Mouse (Mus musculus) embryonic facial prominence, embryonic 11.5 days (tissue): ENCODE results near the gene Pank4. TPM values are rescaled to one million over a fixed set of nuclear protein-coding genes. Genes with fewer than 3 reads are reported as not detected.
A peak's percentile ranks its signal among the peaks of the same experiment; 100 is the strongest.

ENCODE experiments used
- ATAC-seq: fragments of 200-750 bp; cut with Nextera tagmentation; replicated peaks from 2 replicates; pipeline ENCODE4 v1.8.0; 2017; ENCODE audit warnings: low read depth; ENCODE audit not compliant: insufficient number of reproducible peaks, low FRiP score, low TSS enrichment
- DNase-seq: peaks from one replicate; pipeline ENCODE4 v3.0.0-alpha.2; 2015; ENCODE audit warnings: low spot score
- H3K27ac ChIP-seq: fragments of 300-500 bp; sonication (generic); replicated peaks from 2 replicates; pipeline ENCODE4 v1.5.1; 2014; ENCODE audit warnings: mild to moderate bottlenecking, low read depth, low read length, control low read depth
- H3K27me3 ChIP-seq: fragments of 300-500 bp; sonication (generic); 2 replicates; pipeline ENCODE4 v1.6.1; 2014; ENCODE audit warnings: mild to moderate bottlenecking, low read length, moderate library complexity, mixed read lengths; ENCODE audit not compliant: control insufficient read depth, insufficient read depth
- H3K36me3 ChIP-seq: fragments of 300-500 bp; sonication (generic); replicated peaks from 2 replicates; pipeline ENCODE4 v1.6.1; 2014; ENCODE audit warnings: low read depth, mild to moderate bottlenecking, low read length, moderate library complexity, mixed read lengths; ENCODE audit not compliant: control insufficient read depth, insufficient read depth
- H3K4me1 ChIP-seq: fragments of 300-500 bp; sonication (generic); 2 replicates; pipeline ENCODE4 v1.6.1; 2014; ENCODE audit warnings: low read length, mixed read lengths; ENCODE audit not compliant: control insufficient read depth, insufficient read depth
- H3K4me2 ChIP-seq: fragments of 300-500 bp; sonication (generic); 2 replicates; pipeline ENCODE4 v1.6.1; 2014; ENCODE audit warnings: low read depth, mild to moderate bottlenecking, control low read depth, low read length, moderate library complexity
- H3K4me3 ChIP-seq: fragments of 300-500 bp; sonication (generic); 2 replicates; pipeline ENCODE4 v1.5.1; 2014; ENCODE audit warnings: low read depth, low read length, control low read depth
- H3K9ac ChIP-seq: fragments of 300-500 bp; sonication (generic); replicated peaks from 2 replicates; pipeline ENCODE4 v1.6.1; 2014; ENCODE audit warnings: mild to moderate bottlenecking, control low read depth, low read length
- H3K9me3 ChIP-seq: fragments of 300-500 bp; sonication (generic); replicated peaks from 2 replicates; pipeline ENCODE4 v1.6.1; 2016; ENCODE audit warnings: mild to moderate bottlenecking, low read length, inconsistent platforms, mixed read lengths; ENCODE audit not compliant: control insufficient read depth
- WGBS: fragments of 180-500 bp; shearing (Covaris S2); extraction: QIAGEN DNeasy Blood & Tissue Kit; methylation state at CpG from one replicate; pipeline ENCODE4 v1.1.7; 2014; 5-methylcytosine and 5-hydroxymethylcytosine counted together
- polyA plus RNA-seq: library from polyadenylated mRNA; unstranded; fragments of >200 nt; fragmentation: Nextera tagmentation; extraction: Ambion mirVana; gene quantifications from 2 replicates; pipeline ENCODE4 v1.2.1, GENCODE M21; 2014

The Pank4 gene
- polyA plus RNA-seq, 1 experiment from 2014 or later = 48.8 TPM

DNA sequence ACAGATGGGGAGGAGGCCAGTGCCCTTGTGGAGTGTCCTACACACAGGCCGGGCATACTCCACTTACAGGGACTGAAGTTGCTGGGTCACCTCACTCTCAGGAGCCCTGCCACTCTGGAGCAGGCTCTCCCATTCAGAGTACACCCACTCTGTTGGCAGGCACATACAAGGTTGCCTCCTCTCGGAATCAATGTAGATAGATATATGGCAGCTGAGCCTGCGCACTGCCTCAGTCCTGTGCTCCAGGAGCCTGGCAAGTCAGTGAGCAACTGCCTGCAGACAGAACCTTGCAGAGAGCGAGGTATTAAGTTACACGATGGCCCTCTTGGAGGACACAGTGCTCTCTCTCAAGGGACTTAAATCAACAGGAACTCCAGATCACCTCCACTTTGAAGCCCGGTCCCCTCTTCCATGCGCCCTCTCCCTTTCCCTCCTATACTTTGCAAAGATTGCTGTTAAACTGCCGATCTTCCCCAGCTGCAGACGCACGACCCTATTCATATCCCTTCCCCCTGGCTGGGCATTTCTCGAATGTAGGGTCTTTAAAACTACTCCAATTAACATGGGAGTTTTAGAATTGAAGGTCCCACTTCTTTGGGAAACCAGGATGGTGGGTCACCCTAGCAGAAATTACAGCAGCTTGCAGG, 610 bp upstream of the Pank4 start:
- H3K27ac ChIP-seq = peak overlapping the region; percentile 25; the same call in 1 of the 2 replicates
- peak overlapping the region; percentile 84 for H3K4me3 ChIP-seq
- H3K9me3 ChIP-seq = no peaks in the 10 kb centered on the region
- H3K4me2 ChIP-seq = peak overlapping the region; percentile 51
- ATAC-seq (peak; percentile 1; the same call in 1 of the 2 replicates), DNase-seq (no peak)
- peaks cover 53% of the 10 kb centered on the region for H3K27me3 ChIP-seq
- peak overlapping the region; percentile 69 for H3K9ac ChIP-seq
- peaks cover 34% of the 10 kb centered on the region for H3K4me1 ChIP-seq
- 22% methylated on average over 11 of the region's 11 CpGs for WGBS
- H3K36me3 ChIP-seq = no peaks in the 10 kb centered on the region

DNA sequence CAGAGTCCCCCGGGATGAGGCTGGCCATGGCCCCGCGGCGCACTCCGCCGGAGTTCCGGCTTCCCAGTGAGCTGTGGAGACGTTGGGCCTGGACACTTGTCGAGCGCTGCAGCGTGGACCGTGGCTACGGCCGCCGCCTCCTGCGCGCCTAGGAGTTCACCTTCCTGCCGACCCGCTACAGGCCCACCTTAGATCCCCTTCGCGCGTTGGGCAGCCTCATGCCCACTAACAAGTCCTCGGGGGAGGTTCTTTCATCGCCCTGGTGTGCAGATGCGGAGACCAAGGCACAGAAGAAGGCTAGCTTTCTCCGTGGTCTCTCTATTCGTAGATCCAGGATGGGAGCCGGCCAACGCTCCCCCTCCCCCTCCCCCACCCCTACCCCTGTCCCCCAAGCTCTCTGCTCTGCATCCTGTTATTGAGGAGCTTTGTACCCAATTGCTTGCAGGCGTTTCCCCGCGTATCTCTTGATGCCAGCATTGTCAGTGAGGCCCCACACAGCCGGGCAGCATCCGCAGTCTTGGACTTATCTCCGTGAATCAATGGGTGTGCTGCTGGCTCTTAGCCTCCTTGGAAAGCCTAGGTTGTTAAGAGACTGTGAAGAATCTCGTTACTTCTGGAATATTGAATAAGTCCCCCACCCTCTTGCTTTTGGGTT, 785 bp downstream of the Pank4 start:
- Histone ChIP-seq H3K9me3 (no peaks in the 10 kb centered on the region), H3K4me2 (peak overlapping the region; percentile 60), H3K4me1 (peaks cover 28% of the 10 kb centered on the region), H3K4me3 (peak overlapping the region; percentile 84), H3K27me3 (peaks cover 39% of the 10 kb centered on the region), H3K27ac (peak overlapping the region; percentile 81), H3K9ac (peak overlapping the region; percentile 89), H3K36me3 (peaks cover 3% of the 10 kb centered on the region; the same call in 1 of the 2 replicates)
- ATAC-seq (no peak), DNase-seq (no peak)
- WGBS = 3% methylated on average over 36 of the region's 36 CpGs

DNA sequence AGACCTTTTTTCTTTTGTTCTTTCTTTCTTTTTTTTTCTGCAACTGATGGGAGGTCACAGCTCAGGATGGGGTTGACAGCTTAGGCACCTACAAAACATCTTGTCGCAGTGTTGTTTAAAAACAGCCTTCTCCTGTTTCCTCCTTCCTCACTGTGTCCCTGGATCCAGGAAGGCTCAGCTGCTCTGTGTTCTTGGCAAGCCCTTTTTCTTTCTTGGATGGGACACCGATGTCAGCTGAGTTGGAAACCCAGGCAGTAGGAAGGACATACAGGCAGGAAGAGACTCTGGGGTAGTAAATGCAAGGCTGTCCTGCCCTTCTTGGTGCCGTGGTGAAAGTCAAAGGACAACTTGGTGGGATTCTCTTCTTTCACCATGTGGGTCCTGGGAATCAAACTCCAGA, 1.9 kb downstream of the Pank4 start:
- peaks cover 27% of the 10 kb centered on the region for H3K27me3 ChIP-seq
- ATAC-seq (no peak), DNase-seq (no peak)
- no peak overlapping the region for H3K27ac ChIP-seq
- no peak overlapping the region; the same call in 1 of the 2 replicates for H3K4me2 ChIP-seq
- H3K9me3 ChIP-seq = no peaks in the 10 kb centered on the region
- WGBS = 85% methylated on average over 3 of the region's 3 CpGs
- H3K36me3 ChIP-seq = peaks cover 10% of the 10 kb centered on the region
- H3K4me1 ChIP-seq = peaks cover 20% of the 10 kb centered on the region
- no peak overlapping the region for H3K4me3 ChIP-seq
- H3K9ac ChIP-seq = no peak overlapping the region

DNA sequence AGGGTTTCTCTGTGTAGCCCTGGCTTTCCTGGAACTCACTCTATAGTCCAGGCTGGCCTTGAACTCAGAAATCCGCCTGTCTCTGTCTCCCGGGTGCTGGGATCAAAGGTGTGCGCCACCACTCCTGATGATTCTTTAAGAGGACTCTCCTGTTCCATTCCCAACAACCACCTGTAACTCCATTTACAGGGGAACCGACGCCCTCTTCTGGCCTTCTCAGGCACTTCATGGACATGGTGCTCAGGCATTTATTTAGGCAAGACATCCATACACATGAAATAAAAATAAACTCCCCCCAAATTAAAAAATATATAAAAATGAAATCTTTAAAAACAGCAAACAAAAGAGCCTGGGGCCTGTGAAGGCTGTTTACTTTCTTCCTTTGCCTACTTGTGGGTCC, 3.2 kb downstream of the Pank4 start:
- no peak overlapping the region for H3K27ac ChIP-seq
- peaks cover 18% of the 10 kb centered on the region for H3K36me3 ChIP-seq
- peaks cover 11% of the 10 kb centered on the region for H3K4me1 ChIP-seq
- no peak overlapping the region for H3K4me2 ChIP-seq
- H3K9ac ChIP-seq = no peak overlapping the region
- peaks cover 14% of the 10 kb centered on the region for H3K27me3 ChIP-seq
- ATAC-seq = no peak
- 67% methylated on average over 5 of the region's 5 CpGs for WGBS
- H3K4me3 ChIP-seq = no peak overlapping the region
- DNase-seq = peak; percentile 58
- no peaks in the 10 kb centered on the region for H3K9me3 ChIP-seq

DNA sequence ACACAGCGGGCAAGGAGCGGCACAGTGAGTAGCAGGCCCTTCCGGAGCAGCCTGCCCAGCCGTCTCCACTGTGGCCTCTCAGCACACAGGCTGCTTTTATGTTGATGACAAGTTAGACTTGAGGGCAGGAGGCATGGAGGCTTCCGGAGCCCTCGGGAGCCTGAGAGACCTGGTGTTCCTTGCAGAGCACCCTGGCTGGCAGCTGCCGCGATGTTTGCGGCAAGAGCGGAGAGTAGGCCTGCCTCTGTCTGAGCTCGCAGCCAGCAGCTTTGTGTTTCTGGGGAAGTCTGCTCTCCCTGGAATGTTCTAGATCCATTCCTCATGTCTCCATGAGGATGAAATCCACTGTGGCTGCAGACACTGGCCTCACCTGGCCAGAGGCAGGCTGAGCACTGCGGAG, 8.6 kb downstream of the Pank4 start:
- H3K9me3 ChIP-seq = no peaks in the 10 kb centered on the region
- ATAC-seq (no peak), DNase-seq (no peak)
- 95% methylated on average over 12 of the region's 12 CpGs for WGBS
- H3K9ac ChIP-seq = no peak overlapping the region
- H3K27ac ChIP-seq = no peak overlapping the region
- no peak overlapping the region for H3K4me2 ChIP-seq
- peaks cover 35% of the 10 kb centered on the region for H3K36me3 ChIP-seq
- no peak overlapping the region for H3K4me3 ChIP-seq
- no peaks in the 10 kb centered on the region for H3K4me1 ChIP-seq
- H3K27me3 ChIP-seq = no peaks in the 10 kb centered on the region

DNA sequence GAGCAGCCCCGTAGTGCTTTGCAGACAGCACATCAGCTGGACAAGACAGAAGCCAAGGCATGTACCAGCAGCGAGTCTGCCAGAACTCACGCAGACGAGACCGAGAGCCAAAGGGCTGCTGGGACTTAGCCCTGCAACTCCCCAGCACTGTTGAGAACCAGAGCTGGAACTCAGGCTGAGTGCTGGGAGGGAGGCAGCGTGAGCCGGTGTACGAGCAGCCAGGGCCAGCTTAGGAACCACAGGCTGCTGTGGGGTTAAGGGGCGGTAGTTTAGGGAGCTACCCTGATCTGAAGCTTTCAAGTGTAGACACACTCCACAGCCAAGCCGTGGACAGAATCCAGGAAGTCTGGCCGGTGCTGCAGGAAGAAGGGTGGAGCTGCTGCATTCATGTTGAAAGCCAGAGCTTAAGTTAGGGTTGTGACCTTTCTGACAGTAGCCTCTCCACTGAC, 10.3 kb downstream of the Pank4 start:
- H3K36me3 ChIP-seq = peaks cover 44% of the 10 kb centered on the region
- 90% methylated on average over 11 of the region's 11 CpGs for WGBS

DNA sequence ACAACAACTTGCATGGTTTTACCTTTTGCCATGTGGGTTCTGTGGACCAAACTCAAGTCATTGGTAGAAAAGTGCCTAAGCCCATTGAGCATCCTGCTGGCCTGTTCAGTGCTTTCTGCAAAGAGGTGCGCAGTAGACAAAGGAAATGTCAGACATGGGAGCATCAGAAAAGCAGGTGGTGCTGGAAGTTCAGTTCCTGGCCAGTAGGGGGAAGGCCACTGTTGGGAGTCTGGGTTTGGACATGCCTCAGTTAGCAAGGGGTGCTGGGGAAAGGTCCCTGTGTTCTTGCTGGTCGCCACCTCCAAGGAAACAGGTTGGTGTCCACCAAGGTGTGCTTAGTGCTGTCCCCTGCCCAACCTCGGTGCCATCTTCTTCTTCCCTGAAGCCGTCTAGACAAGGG, 16.2 kb downstream of the Pank4 start:
- ATAC-seq (no peak), DNase-seq (no peak)
- H3K36me3 ChIP-seq = peaks cover 16% of the 10 kb centered on the region
- no peaks in the 10 kb centered on the region for H3K9me3 ChIP-seq
- H3K27ac ChIP-seq = no peak overlapping the region
- no peak overlapping the region for H3K4me2 ChIP-seq
- peaks cover 6% of the 10 kb centered on the region for H3K4me1 ChIP-seq
- WGBS = 81% methylated on average over 4 of the region's 4 CpGs
- H3K27me3 ChIP-seq = peaks cover 3% of the 10 kb centered on the region; the same call in 1 of the 2 replicates
- no peak overlapping the region for H3K4me3 ChIP-seq
- H3K9ac ChIP-seq = no peak overlapping the region

More for the DNA sequence above, 10.3 kb downstream of the Pank4 start:
- H3K9ac ChIP-seq = no peak overlapping the region
- H3K9me3 ChIP-seq = no peaks in the 10 kb centered on the region
- DNase-seq = no peak
- no peaks in the 10 kb centered on the region for H3K4me1 ChIP-seq
- no peak overlapping the region for H3K4me2 ChIP-seq
- no peak overlapping the region for H3K27ac ChIP-seq
- no peaks in the 10 kb centered on the region for H3K27me3 ChIP-seq
- ATAC-seq = no peak
- H3K4me3 ChIP-seq = no peak overlapping the region

DNA sequence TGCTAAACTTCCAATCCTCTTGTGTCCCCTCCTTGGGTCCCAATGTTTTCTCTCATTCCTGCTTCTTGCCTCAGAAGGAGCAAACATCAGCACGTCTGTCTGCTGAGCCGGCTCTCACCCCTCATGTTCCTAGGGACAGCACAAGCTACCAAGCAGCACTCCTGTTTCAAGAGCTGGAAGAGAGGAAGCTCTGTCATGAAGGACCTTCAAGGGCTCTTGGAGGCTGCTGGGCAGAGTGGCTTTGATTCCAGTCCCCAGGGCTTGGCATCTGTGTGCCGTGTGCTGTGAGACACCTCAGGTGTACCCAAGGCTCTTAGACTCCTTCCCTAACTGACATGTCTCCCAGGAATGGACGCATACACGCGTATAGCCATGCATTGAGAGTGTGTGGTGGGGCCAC, 17.2 kb downstream of the Pank4 start:
- no peak for ATAC-seq
- WGBS = 85% methylated on average over 6 of the region's 6 CpGs
- Histone ChIP-seq H3K4me2 (no peak overlapping the region), H3K36me3 (peaks cover 13% of the 10 kb centered on the region), H3K4me3 (no peak overlapping the region), H3K27ac (no peak overlapping the region), H3K9me3 (no peaks in the 10 kb centered on the region), H3K9ac (no peak overlapping the region), H3K4me1 (peaks cover 6% of the 10 kb centered on the region), H3K27me3 (peaks cover 3% of the 10 kb centered on the region; the same call in 1 of the 2 replicates)
- DNase-seq = no peak
